Mouse (Mus musculus) kidney, embryonic 15.5 days (tissue): ENCODE measurements around the gene Amz1. TPM values are rescaled to one million over a fixed set of nuclear protein-coding genes. Genes with fewer than 3 reads are reported as not detected.

ENCODE experiments used
- ATAC-seq: fragments of 200-750 bp; cut with Nextera tagmentation; replicated peaks from 2 replicates; pipeline ENCODE4 v1.8.0; 2017; ENCODE audit warnings: moderate TSS enrichment; ENCODE audit not compliant: low FRiP score
- H3K27ac ChIP-seq: fragments of 300-500 bp; sonication (generic); 2 replicates; pipeline ENCODE4 v1.5.1; 2015; ENCODE audit warnings: mild to moderate bottlenecking, inconsistent platforms
- H3K27me3 ChIP-seq: fragments of 300-500 bp; sonication (generic); 2 replicates; pipeline ENCODE4 v1.6.1; 2015; ENCODE audit warnings: inconsistent platforms
- H3K36me3 ChIP-seq: fragments of 300-500 bp; sonication (generic); 2 replicates; pipeline ENCODE4 v1.6.1; 2015; ENCODE audit warnings: inconsistent platforms
- H3K4me1 ChIP-seq: fragments of 300-500 bp; sonication (generic); 2 replicates; pipeline ENCODE4 v1.6.1; 2015; ENCODE audit warnings: inconsistent platforms
- H3K4me2 ChIP-seq: fragments of 300-500 bp; sonication (generic); 2 replicates; pipeline ENCODE4 v1.6.1; 2015; ENCODE audit warnings: moderate library complexity, mild to moderate bottlenecking, inconsistent platforms
- H3K4me3 ChIP-seq: fragments of 300-500 bp; sonication (generic); replicated peaks from 2 replicates; pipeline ENCODE4 v1.5.1; 2015; ENCODE audit warnings: mild to moderate bottlenecking, inconsistent platforms
- H3K9ac ChIP-seq: fragments of 300-500 bp; sonication (generic); 2 replicates; pipeline ENCODE4 v1.6.1; 2015; ENCODE audit warnings: mild to moderate bottlenecking, inconsistent platforms
- H3K9me3 ChIP-seq: fragments of 300-500 bp; sonication (generic); replicated peaks from 2 replicates; pipeline ENCODE4 v1.6.1; 2016; ENCODE audit warnings: inconsistent platforms
- WGBS: fragments of 180-500 bp; shearing (Covaris S2); methylation state at CpG from one replicate; pipeline ENCODE4 v1.1.7; 2015; ENCODE audit warnings: mixed read lengths; 5-methylcytosine and 5-hydroxymethylcytosine counted together
- polyA plus RNA-seq: library from polyadenylated mRNA; unstranded; fragments of >200 nt; fragmentation: Nextera tagmentation; extraction: Ambion mirVana; gene quantifications from 2 replicates; pipeline ENCODE4 v1.2.1, GENCODE M21; 2015

The Amz1 gene
- polyA plus RNA-seq, 1 experiment from 2014 or later, result 2.1 TPM

DNA sequence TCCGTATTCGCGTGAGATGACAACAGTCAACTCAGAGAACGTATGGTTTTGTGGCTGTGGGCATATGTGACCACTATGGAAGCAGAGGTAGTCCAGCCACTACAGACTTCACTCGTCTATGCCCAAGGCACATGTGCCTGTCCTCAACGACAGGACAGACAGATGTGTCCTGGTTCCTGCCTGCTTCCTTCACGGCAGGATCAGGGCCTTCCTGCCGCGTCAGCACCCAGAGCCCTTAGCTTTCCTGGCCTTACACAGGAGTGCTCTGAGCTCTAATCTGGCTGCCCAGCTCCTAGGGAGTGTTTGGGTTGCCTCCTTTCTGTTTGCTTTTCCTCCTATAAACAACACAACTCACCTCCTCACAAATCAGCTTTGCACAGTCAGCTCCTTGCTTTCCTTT, 53.0 kb downstream of the Amz1 start:
- Histone ChIP-seq H3K27me3 (no peaks in the 10 kb centered on the region), H3K9me3 (no peaks in the 10 kb centered on the region), H3K4me2 (no peak overlapping the region), H3K4me3 (no peak overlapping the region), H3K36me3 (peaks cover 63% of the 10 kb centered on the region), H3K27ac (peak overlapping the region; percentile 35; the same call in 1 of the 2 replicates), H3K9ac (no peak overlapping the region), H3K4me1 (peaks cover 23% of the 10 kb centered on the region)
- WGBS, result 68% methylated on average over 9 of the region's 9 CpGs
- no peak for ATAC-seq

DNA sequence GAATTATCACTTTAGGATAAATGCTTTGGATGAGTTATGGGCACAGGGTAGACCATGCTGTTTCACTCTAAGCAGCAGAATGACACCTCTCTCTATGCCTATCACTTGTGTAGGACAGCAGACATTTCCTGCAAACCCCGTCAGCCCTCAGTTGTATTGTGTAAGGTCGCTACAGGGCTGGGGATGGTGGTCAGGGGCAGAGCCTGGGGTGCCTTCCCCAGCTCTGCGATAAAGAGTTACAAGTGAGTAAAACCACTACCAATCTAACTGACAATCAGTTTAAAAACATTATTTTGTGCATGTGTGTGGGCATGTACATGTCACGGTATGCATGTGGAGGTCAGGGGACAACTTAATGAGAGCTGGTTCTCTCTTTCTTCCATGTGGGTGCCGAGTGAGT, 57.2 kb downstream of the Amz1 start:
- no peak overlapping the region for H3K27ac ChIP-seq
- peaks cover 10% of the 10 kb centered on the region for H3K4me1 ChIP-seq
- ATAC-seq, result no peak
- peaks cover 86% of the 10 kb centered on the region for H3K36me3 ChIP-seq
- H3K4me2 ChIP-seq, result no peak overlapping the region
- no peaks in the 10 kb centered on the region for H3K9me3 ChIP-seq
- H3K27me3 ChIP-seq, result no peaks in the 10 kb centered on the region
- no peak overlapping the region for H3K9ac ChIP-seq
- 75% methylated on average over 5 of the region's 5 CpGs for WGBS
- no peak overlapping the region for H3K4me3 ChIP-seq

DNA sequence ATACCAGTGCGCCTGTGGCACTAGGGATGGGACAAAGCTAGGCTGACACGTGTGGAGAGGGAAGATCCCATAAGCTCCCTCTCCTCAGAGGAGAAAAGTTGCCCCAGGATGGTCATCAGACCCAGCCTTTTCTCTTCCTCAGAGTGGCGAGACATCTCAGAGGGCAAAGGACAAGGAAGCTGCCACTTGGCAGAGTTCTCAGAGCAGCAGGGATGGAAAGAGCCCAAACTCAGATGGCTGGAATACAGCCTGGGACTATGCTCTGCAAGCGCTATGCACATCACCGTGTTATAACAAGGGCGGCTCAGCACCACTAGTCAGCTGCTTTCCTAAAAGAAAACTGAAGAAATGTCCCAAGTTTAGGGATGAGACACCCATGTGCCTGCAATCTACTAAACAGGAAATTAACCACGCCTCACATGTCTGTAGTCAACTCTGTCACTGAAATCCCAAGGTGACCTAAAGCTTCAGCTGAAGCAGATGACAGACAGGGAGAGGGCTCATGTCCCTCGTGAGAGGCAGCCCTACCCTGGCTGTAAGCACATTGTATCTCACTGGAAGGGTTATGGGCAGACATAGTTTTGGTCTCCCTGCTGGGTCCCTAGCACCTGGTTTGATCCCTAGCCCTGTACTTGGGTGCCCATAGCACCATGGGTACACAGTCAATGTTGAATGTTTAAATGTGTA, 58.1 kb downstream of the Amz1 start:
- Histone ChIP-seq H3K36me3 (peaks cover 85% of the 10 kb centered on the region), H3K4me2 (no peak overlapping the region), H3K9me3 (no peaks in the 10 kb centered on the region), H3K27ac (no peak overlapping the region), H3K4me3 (no peak overlapping the region), H3K4me1 (peaks cover 17% of the 10 kb centered on the region), H3K27me3 (no peaks in the 10 kb centered on the region), H3K9ac (no peak overlapping the region)
- no peak for ATAC-seq
- 91% methylated on average over 8 of the region's 8 CpGs for WGBS

DNA sequence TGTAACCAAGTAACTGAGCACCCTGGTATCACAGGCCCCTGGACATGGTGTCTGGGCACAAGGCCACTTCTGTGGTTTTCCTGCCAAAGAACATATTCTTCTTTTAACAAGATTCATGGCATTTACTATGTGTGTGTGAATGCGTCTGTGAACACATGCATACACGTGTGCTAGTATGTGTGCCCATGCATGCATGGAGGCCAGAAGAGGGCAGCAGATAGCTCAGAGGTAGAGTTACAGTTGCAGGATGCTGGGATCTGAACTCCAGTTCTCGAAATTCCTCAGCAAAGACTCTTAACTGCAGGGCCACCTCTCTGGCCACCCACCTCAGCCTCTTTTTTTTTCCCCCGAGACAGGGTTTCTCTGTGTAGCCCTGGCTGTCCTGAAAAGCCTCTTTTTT, 59.6 kb downstream of the Amz1 start:
- Histone ChIP-seq H3K9ac (no peak overlapping the region), H3K4me1 (peaks cover 16% of the 10 kb centered on the region), H3K4me3 (no peak overlapping the region), H3K36me3 (peaks cover 69% of the 10 kb centered on the region), H3K27me3 (no peaks in the 10 kb centered on the region), H3K27ac (no peak overlapping the region), H3K4me2 (no peak overlapping the region), H3K9me3 (no peaks in the 10 kb centered on the region)
- ATAC-seq, result no peak
- 94% methylated on average over 4 of the region's 4 CpGs for WGBS

DNA sequence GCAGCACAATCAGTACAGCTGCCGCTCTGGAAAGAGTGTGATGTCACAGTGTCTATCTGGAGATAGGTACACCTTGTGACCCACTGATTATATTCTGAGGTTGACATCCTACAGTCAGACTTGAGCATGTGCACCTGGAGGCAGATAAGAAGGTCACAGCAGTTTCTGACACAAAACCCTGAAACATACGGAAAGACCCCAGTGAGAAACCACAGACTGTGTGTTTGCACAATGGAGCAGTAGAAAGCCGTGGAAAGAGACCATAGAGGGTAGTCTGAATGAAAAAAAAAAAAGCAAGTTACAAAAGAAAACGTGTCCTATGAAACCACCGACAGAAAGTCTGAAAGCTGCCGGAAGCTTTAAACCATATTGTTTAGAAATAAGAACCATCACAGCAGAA, 60.4 kb downstream of the Amz1 start:
- H3K9me3 ChIP-seq, result no peaks in the 10 kb centered on the region
- H3K27ac ChIP-seq, result no peak overlapping the region
- WGBS, result 88% methylated on average over 6 of the region's 6 CpGs
- no peak overlapping the region for H3K4me3 ChIP-seq
- peaks cover 22% of the 10 kb centered on the region for H3K4me1 ChIP-seq
- H3K4me2 ChIP-seq, result no peak overlapping the region
- H3K9ac ChIP-seq, result no peak overlapping the region
- peaks cover 63% of the 10 kb centered on the region for H3K36me3 ChIP-seq
- no peak for ATAC-seq
- no peaks in the 10 kb centered on the region for H3K27me3 ChIP-seq

DNA sequence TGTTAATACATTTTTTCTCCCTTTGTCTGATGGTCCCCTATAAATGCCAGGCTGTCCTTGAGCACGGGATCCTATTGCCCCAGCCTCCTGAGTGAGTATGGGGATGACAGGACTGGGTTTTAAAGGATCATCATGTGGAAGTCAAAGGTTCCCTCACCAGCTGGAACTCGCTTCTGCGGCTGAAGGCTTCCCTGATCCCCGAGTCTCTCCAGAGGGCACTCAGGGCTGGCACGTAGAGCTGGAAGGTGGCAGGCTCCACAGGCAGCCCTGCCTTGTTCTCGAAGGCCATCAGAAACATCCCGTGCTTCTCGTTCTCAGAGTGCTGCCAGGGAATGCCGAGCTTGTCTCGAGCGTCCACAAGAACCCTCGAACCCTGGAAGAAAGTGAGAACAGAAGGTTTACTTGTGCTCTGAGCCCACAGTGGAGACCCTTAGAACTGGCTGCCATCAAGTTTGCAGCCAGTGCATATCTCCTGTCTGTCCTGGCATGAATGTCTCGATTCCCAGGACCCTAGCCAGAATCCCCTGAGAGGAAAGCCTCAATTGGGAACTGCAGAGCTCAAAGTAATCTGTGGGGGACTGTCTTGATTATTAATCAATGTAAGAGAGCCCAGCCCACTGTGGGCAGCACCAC, 61.4 kb downstream of the Amz1 start:
- 88% methylated on average over 13 of the region's 13 CpGs for WGBS
- H3K27ac ChIP-seq, result peak overlapping the region; percentile 58; the same call in 1 of the 2 replicates
- no peaks in the 10 kb centered on the region for H3K27me3 ChIP-seq
- H3K36me3 ChIP-seq, result peaks cover 53% of the 10 kb centered on the region
- no peaks in the 10 kb centered on the region for H3K9me3 ChIP-seq
- no peak overlapping the region for H3K4me3 ChIP-seq
- peaks cover 30% of the 10 kb centered on the region for H3K4me1 ChIP-seq
- H3K4me2 ChIP-seq, result no peak overlapping the region
- no peak for ATAC-seq
- H3K9ac ChIP-seq, result no peak overlapping the region

DNA sequence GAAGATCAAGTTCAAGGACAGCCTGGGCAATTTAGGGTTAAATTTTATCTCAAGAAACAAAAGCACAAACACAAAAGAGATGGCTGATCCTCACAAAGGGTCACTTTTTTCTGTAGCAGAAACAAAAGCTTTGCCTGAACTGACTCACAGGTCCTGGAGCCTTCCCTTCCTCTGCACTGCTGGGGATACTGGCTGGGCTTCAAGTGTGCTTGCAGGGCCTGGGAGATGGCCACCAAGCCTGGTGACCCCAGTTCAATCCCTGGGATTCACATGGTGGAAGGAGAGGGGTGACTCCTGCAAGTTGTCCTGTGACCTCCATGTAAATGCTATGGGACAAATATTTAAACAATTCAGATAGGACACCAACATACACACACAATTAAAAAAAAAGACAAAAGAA, 65.6 kb downstream of the Amz1 start:
- no peaks in the 10 kb centered on the region for H3K9me3 ChIP-seq
- ATAC-seq, result no peak
- 0 out of 2 replicates have a peak overlapping the region, but pooled peaks have one; percentile 13 for H3K27ac ChIP-seq
- peaks cover 68% of the 10 kb centered on the region for H3K4me1 ChIP-seq
- H3K4me3 ChIP-seq, result no peak overlapping the region
- no peaks in the 10 kb centered on the region for H3K27me3 ChIP-seq
- peaks cover 11% of the 10 kb centered on the region for H3K36me3 ChIP-seq
- H3K4me2 ChIP-seq, result no peak overlapping the region
- H3K9ac ChIP-seq, result no peak overlapping the region

DNA sequence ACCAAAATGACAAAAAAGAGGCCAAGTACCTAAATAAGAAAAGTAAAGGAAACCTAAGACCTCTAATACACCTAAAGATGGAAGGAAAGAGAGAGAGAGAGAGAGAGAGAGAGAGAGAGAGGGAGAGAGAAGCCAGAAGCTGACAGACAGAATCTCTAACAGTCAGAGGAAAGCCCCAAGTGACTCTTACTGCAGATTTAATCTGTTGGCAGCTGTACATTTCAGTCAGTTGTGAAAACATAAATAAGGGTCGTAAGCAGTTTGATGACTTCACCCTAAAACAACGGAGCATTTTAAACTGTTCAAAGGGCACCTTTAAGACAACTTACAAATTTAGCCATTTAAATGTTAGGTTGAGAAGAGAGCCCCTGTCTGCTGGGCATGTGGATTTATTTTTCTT, 66.5 kb downstream of the Amz1 start:
- H3K27ac ChIP-seq, result peak overlapping the region; percentile 93
- no peaks in the 10 kb centered on the region for H3K27me3 ChIP-seq
- no peak overlapping the region for H3K9ac ChIP-seq
- 37% methylated on average over 2 of the region's 2 CpGs for WGBS
- ATAC-seq, result no peak
- no peak overlapping the region for H3K4me2 ChIP-seq
- H3K9me3 ChIP-seq, result no peaks in the 10 kb centered on the region
- H3K4me1 ChIP-seq, result peaks cover 76% of the 10 kb centered on the region
- H3K36me3 ChIP-seq, result peaks cover 2% of the 10 kb centered on the region
- no peak overlapping the region for H3K4me3 ChIP-seq

DNA sequence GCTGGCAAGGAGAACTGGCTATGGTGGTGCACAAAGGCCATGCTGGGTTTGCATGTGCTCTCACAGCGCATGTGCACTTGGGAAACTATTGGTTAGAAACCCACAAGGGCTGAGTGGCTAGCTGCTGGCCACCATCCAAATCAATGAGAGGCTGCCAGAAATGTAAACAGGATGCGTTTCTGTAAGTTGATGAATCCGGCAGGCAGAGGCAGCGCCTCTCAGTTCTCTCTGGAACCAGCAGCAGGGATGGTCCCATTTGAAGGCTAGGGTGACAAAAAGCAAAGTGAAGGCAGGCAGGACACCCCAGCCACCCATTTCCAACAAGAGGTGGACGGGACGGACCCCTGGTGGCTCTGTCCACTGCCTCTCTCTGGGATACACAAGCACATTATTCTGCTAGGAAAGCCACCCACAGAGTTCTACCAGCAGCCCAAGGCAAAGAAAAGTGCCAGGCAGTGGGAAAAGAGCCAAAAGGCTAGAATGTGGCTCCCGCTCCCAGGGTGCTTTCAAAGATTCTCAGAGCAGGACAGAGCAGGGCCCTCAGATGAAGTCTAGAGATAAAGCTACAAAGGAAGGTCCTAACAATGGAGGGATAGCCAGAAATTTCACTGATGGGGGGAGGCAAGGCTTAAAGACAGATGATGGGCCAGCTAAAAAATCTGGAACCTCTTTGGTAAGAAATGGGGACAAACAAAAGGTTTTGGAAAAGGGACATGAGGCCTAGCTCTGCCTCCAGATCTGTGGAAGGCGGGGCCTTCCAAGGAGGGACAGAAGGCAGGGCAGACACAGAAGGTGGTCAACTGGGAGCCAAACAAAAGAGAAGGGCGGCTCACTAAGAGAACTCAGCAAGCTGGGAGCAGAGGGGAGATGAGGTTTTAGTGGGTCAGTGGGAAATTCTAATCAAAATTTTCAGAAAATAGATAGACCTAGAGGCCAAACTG, 67.3 kb downstream of the Amz1 start:
- peak; percentile 57; the same call in 1 of the 2 replicates for ATAC-seq
- H3K36me3 ChIP-seq, result no peaks in the 10 kb centered on the region
- peaks cover 72% of the 10 kb centered on the region for H3K4me1 ChIP-seq
- 42% methylated on average over 9 of the region's 9 CpGs for WGBS
- H3K4me2 ChIP-seq, result no peak overlapping the region
- no peak overlapping the region for H3K4me3 ChIP-seq
- H3K27ac ChIP-seq, result peak overlapping the region; percentile 93
- no peaks in the 10 kb centered on the region for H3K9me3 ChIP-seq
- no peaks in the 10 kb centered on the region for H3K27me3 ChIP-seq
- H3K9ac ChIP-seq, result no peak overlapping the region

DNA sequence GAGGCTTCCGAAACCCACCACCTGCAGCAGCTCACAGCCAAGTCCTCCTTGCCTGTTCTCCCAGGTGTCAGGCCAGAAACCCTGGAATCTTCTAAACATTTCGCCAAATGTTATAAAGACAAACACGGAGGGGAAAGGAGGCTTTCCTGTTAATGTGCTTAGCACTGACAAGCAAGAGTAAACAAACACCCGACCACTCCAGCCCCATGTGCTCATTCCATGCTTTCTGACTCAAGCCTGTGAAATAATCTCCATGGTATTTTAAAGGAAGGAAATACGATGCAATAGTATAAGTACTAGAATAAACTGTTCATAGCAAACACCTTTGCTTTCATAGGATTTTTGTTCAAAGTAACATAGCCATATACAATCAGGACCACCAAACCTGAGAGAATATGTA, 68.3 kb downstream of the Amz1 start:
- Histone ChIP-seq H3K27ac (peak overlapping the region; percentile 93), H3K4me1 (peaks cover 65% of the 10 kb centered on the region), H3K4me3 (no peak overlapping the region), H3K36me3 (no peaks in the 10 kb centered on the region), H3K9ac (no peak overlapping the region), H3K27me3 (no peaks in the 10 kb centered on the region), H3K4me2 (no peak overlapping the region), H3K9me3 (no peaks in the 10 kb centered on the region)
- ATAC-seq, result no peak
- 36% methylated on average over 5 of the region's 5 CpGs for WGBS

DNA sequence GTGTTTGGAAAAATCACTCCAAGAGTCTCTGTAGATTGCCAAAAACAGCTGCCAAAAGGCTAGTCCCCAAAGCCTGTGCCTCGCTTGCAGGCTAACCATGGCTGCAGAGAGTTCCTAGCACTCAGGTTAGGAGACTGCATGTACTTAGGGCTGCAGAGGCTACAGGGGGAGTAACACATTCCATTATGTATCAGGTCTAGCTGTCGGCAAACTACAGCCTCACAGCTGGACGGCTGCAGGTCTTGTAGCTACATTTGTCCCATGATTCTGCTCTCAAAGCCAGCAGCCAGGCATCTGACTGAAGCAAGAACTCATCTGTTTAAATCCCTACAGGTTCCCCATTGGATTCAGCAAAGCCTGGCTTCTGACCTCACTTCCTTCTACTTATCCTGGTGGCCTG, 70.8 kb downstream of the Amz1 start:
- H3K9ac ChIP-seq, result no peak overlapping the region
- no peaks in the 10 kb centered on the region for H3K9me3 ChIP-seq
- no peak for ATAC-seq
- no peak overlapping the region for H3K27ac ChIP-seq
- H3K4me1 ChIP-seq, result peaks cover 63% of the 10 kb centered on the region
- H3K27me3 ChIP-seq, result no peaks in the 10 kb centered on the region
- no peak overlapping the region for H3K4me2 ChIP-seq
- H3K36me3 ChIP-seq, result no peaks in the 10 kb centered on the region
- 50% methylated on average over 3 of the region's 3 CpGs for WGBS
- no peak overlapping the region for H3K4me3 ChIP-seq

DNA sequence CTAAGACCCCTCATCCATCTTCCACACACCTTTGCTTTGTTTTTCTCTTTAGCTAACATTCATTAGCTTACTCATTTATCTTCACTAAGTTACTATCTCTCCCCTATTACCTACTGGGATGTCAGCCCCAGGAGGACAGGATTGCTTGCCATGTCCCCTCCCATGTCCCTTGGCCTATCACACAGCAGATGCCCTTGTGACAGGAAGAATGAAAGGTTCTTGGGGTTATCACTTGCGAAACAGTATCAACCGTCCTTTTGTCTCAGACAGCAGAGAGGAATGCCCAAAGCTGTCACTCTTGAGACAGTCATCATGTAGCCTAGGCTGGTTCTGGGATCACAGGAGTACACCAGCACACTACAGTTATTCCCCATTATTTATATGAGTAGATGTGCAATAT, 71.2 kb downstream of the Amz1 start:
- Histone ChIP-seq H3K36me3 (no peaks in the 10 kb centered on the region), H3K4me3 (no peak overlapping the region), H3K9ac (no peak overlapping the region), H3K27ac (no peak overlapping the region), H3K4me1 (peaks cover 59% of the 10 kb centered on the region), H3K4me2 (no peak overlapping the region), H3K9me3 (no peaks in the 10 kb centered on the region), H3K27me3 (no peaks in the 10 kb centered on the region)
- no peak for ATAC-seq
- 60% methylated on average over 2 of the region's 2 CpGs for WGBS
